Mouse (Mus musculus) small intestine, adult 2 months (tissue): ENCODE data around the gene Proser3. TPM values are rescaled to one million over a fixed set of nuclear protein-coding genes. Genes with fewer than 3 reads are reported as not detected.

Experiments used
- H3K27ac ChIP-seq: fragments of 200-500 bp; 2 replicates; pipeline ENCODE4 v1.5.1; 2012; ENCODE audit warnings: low read depth, low read length, control low read depth, inconsistent platforms; ENCODE audit not compliant: insufficient read depth
- H3K27me3 ChIP-seq: fragments of 200-500 bp; 2 replicates; pipeline ENCODE4 v1.6.1; 2012; ENCODE audit warnings: mild to moderate bottlenecking, moderate library complexity, low read length, inconsistent platforms; ENCODE audit not compliant: control insufficient read depth, insufficient read depth
- H3K36me3 ChIP-seq: fragments of 200-500 bp; 2 replicates; pipeline ENCODE4 v1.6.1; 2012; ENCODE audit warnings: mild to moderate bottlenecking, low read length, control low read depth, inconsistent platforms; ENCODE audit not compliant: control insufficient read depth, insufficient read depth
- H3K4me1 ChIP-seq: fragments of 200-500 bp; 2 replicates; pipeline ENCODE4 v1.6.1; 2012; ENCODE audit warnings: low read length, inconsistent platforms, mixed read lengths; ENCODE audit not compliant: control insufficient read depth, insufficient read depth, insufficient read length
- H3K4me3 ChIP-seq: fragments of 200-500 bp; 2 replicates; pipeline ENCODE4 v1.5.1; 2012; ENCODE audit warnings: low read depth, mild to moderate bottlenecking, control low read depth, inconsistent platforms, low read length, moderate library complexity
- CTCF ChIP-seq: fragments of 200-500 bp; IDR thresholded peaks from 2 replicates; pipeline ENCODE4 v1.5.1; 2012; ENCODE audit warnings: low read depth, mild to moderate bottlenecking, control low read depth, inconsistent platforms, low read length, moderate library complexity, mixed read lengths; ENCODE audit not compliant: insufficient replicate concordance, insufficient read length; ENCODE audit errors: extremely low read depth
- POLR2A ChIP-seq: fragments of 200-500 bp; IDR thresholded peaks from 2 replicates; pipeline ENCODE4 v1.6.1; 2012; ENCODE audit warnings: low read depth, mild to moderate bottlenecking, control low read depth, inconsistent platforms, low read length, moderate library complexity
- WGBS: fragments of 180-500 bp; shearing (Covaris S2); methylation state at CpG from one replicate; pipeline ENCODE4 v1.1.7; 2018; 5-methylcytosine and 5-hydroxymethylcytosine counted together
- polyA plus RNA-seq: library from polyadenylated mRNA; depleted of rRNA; stranded (reverse); fragments of >200 nt; gene quantifications from 2 replicates; pipeline ENCODE4 v1.2.3, GENCODE M21; 2012

The Proser3 gene
- polyA plus RNA-seq, 1 experiment, result 5.4 TPM

DNA sequence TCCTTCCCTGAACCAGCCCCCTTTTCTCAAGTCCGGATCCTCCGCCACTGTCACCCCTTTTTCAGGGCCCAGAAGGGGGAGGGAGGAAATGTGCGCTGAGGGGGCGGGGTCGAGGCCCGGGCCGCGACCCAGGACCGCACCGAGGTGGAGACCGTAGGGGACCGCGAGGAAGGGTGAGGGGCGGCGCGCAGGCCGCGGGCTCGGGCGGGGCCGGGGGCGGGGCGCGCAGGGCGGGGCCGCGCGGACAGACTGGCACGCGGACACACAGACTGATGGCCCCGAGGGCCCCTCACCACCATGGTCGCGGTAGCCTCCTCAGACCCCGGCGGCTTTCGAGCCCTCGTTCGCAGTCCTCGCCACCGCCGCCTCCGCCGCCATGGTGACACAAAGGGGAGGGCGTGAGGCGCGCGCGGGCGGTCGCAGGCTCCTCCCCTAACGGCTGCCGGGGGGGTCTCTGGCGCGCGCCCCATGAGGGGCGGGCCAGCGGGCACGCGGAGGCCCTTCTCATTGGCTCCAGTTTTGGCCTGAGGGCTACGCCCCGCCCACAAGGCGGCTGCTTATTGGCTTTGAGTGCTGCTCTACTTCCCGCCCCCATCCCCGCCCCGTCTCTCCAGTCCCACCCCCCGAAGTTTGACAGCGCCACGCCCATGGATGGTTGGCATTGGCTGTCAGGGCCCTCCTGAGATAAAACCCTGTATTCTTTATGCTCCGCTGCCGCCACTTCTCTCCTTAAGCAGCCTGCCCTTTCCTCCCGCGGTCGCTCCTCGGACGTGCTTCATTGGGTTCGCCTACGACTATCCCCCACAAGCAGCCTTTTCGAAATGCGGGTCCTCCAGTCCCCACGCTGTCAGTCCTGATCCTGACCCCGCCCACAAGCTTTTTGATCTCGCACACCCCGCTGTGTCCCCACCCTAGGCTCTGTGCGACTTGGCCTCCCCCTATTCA lies 17.2 kb downstream of the Proser3 start, which contains the start of gene Arhgap33:
TSS of gene Arhgap33 (minus strand) at position 428 of the 945 bp plus-strand sequence.
- WGBS, result 2% methylated on average over 80 of the region's 84 CpGs
- no peaks in the 10 kb centered on the region for H3K27me3 ChIP-seq
- peaks cover 2% of the 10 kb centered on the region; the same call in 1 of the 2 replicates for H3K36me3 ChIP-seq
- H3K27ac ChIP-seq, result no peak within 1 kb of the TSS
- peak within 1 kb of the TSS; percentile 96 for H3K4me3 ChIP-seq
- peaks cover 5% of the 10 kb centered on the region for H3K4me1 ChIP-seq
- no peak; the same call in 1 of the 2 replicates for TF ChIP-seq POLR2A
- TF ChIP-seq CTCF, result no peak

DNA sequence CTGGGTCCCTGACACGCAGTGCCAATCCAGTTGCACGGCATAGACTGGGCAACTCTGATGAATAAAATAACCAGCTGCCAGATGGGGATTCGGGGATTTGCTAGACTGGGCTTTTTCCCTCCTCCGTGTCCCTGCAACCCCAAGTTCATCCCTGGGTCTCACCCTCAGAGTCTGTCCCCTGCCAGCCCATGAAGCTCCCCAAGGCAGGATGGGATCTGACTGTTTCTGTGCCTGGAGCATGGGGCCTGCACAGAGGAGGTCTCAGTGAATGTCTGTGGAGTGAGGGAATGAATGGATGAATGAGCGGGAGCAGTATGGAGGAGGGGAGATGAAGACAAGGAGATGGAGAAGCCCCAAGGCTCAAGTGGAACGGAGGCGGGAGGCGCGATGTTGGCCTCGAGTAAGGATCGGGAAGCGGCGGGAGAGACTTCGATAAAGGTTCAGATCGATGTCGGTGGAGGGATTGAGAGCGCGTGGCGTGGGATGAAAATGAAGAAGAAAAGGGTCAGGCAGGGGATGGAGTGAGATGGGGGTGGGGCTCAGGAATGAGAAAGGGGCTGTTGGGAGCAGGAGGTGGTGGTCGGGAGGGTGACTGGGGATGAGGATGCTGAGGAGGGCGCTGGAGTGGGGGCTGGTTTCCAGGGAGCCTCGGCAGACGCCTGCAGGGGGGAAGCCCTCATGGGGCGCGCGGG lies 18.0 kb downstream of the Proser3 start:
- Histone ChIP-seq H3K4me1 (peaks cover 5% of the 10 kb centered on the region), H3K4me3 (peak overlapping the region; percentile 96), H3K27ac (no peak overlapping the region), H3K27me3 (no peaks in the 10 kb centered on the region), H3K36me3 (peaks cover under 1% of the 10 kb centered on the region; the same call in 1 of the 2 replicates)
- WGBS, result 21% methylated on average over 26 of the region's 26 CpGs
- no peak for TF ChIP-seq POLR2A
- TF ChIP-seq CTCF, result no peak

DNA sequence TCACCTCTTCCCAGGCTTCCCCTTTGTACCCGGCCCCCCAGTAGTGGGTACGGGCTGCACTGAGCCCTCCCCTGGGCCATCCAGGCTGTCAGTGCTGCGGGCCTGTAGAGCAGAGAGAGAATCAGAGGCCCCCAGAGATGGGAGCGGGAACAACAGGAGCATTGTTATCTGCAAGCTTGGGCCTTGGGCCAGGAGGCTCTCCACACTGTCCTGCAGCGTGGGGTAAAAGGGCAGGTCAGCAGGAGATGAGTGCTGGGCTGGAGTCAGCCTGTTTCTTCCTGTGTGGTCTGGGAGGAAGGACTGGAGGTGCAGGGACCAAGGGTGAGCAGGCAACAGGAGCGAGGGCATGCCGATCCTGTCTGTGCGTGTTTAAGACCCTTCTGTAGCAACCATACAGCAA lies 19.2 kb downstream of the Proser3 start:
- WGBS, result 66% methylated on average over 8 of the region's 8 CpGs

DNA sequence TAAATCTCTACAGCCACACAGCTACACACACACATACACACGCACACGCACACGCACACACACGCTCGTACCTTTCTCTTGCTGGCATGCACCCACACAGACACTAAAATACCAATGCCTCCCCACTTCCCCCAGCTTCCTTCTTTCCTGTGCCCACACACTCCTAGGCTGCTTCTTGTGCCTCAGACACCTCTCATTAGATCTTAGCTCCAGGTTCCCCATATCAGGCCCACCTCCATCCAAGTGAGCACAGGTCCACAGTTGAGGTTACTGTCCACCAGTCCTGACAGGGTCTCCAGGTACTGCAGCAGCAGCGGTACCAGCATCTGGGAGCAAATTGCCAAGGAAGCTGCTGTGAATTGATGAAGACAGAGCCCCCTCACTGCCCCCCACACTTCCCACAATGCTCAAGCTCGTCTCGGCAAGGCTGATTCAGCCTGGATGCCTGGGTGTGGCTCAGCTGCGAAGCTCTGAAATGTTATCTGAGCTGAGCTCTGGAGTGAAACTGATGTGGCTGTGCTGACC lies 20.7 kb downstream of the Proser3 start:
- TF ChIP-seq POLR2A (no peak), CTCF (no peak)
- Histone ChIP-seq H3K36me3 (no peaks in the 10 kb centered on the region; the same call in 1 of the 2 replicates), H3K4me1 (peaks cover 6% of the 10 kb centered on the region), H3K27me3 (no peaks in the 10 kb centered on the region), H3K4me3 (no peak overlapping the region), H3K27ac (no peak overlapping the region)
- WGBS, result 92% methylated on average over 9 of the region's 9 CpGs

More for the DNA sequence above, 19.2 kb downstream of the Proser3 start:
- H3K27me3 ChIP-seq, result no peaks in the 10 kb centered on the region
- no peak for TF ChIP-seq POLR2A
- no peak for TF ChIP-seq CTCF
- H3K4me3 ChIP-seq, result no peak overlapping the region
- no peaks in the 10 kb centered on the region for H3K36me3 ChIP-seq
- no peak overlapping the region for H3K27ac ChIP-seq
- peaks cover 5% of the 10 kb centered on the region for H3K4me1 ChIP-seq

DNA sequence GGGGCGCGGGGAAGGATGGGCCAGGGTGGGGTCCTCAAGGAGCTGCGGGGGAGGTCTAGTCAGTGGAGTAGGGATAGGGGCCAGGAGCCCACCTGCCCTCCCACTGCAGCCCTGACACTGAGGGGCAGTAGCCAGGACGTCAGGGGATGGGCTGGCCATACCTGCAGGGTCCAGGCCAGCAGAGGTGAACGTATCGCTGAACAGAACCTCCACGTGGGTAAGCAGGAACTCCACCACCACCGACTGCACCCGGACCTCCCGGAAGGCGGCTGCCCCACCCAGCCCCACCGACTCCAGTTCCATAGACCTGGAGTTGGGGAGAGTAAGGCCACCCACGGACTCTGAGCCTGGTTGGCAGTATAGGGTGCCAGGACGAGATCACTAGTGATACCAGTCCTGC lies 25.1 kb downstream of the Proser3 start:
- Histone ChIP-seq H3K4me1 (peaks cover 3% of the 10 kb centered on the region; the same call in 1 of the 2 replicates), H3K36me3 (no peaks in the 10 kb centered on the region; the same call in 1 of the 2 replicates), H3K4me3 (no peak overlapping the region), H3K27ac (no peak overlapping the region), H3K27me3 (no peaks in the 10 kb centered on the region)
- TF ChIP-seq POLR2A, result no peak
- TF ChIP-seq CTCF, result no peak
- WGBS, result 90% methylated on average over 14 of the region's 14 CpGs

DNA sequence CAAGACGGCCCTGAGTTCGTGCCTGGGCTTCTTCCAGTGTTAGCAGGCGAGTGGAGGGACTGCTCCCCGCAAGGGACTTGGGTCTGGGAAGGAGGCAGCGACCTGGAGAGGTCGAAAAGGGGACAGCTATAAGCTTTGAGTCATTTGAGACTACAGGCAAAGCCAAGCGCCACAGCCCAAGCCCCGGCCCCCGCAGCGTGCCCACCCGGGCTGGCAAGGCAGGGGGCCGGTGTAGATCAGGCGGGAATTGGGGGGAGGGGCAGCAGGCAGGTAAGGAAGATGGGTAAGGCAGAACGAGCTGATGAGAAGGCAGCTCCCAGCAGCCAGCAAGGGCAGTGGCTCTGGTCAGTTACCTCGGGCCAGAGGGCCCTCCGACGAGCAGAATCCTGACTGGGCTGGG lies 25.7 kb downstream of the Proser3 start:
- TF ChIP-seq POLR2A (no peak), CTCF (no peak)
- Histone ChIP-seq H3K36me3 (no peaks in the 10 kb centered on the region; the same call in 1 of the 2 replicates), H3K4me1 (peaks cover 3% of the 10 kb centered on the region; the same call in 1 of the 2 replicates), H3K27me3 (no peaks in the 10 kb centered on the region), H3K4me3 (peak overlapping the region; percentile 43), H3K27ac (no peak overlapping the region)
- WGBS, result 50% methylated on average over 17 of the region's 17 CpGs

DNA sequence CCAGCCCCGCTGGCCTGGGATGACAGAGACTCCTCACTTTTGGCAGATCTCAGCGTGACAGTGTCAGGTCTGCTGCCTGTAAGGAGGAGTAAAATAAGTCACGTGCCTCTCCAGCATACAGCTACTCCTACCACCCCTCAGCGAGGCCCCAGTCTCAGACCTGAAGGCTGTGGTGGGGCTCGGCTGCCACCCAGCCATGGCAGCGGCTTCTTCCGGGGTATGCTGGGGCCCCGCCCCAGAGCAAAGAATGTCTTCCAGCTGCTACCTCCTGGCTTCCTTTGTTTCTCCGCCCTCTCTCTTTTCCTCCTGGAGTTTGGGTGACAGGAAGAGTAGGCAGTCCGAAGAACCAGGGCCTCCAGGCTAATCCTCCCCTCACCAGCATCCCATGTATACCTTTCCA lies 26.1 kb downstream of the Proser3 start:
- Histone ChIP-seq H3K4me1 (peaks cover 3% of the 10 kb centered on the region; the same call in 1 of the 2 replicates), H3K4me3 (peak overlapping the region; percentile 43), H3K36me3 (no peaks in the 10 kb centered on the region; the same call in 1 of the 2 replicates), H3K27ac (no peak overlapping the region), H3K27me3 (no peaks in the 10 kb centered on the region)
- 30% methylated on average over 10 of the region's 10 CpGs for WGBS
- no peak for TF ChIP-seq POLR2A
- no peak for TF ChIP-seq CTCF
